Mouse (Mus musculus) intestine, postnatal 0 days (tissue): ENCODE measurements around the gene Ripply1. TPM values are rescaled to one million over a fixed set of nuclear protein-coding genes. Genes with fewer than 3 reads are reported as not detected.

Experiments
- ATAC-seq: fragments of 200-750 bp; cut with Nextera tagmentation; 2 replicates; pipeline ENCODE4 v1.8.0; 2017; ENCODE audit warnings: mild to moderate bottlenecking, moderate TSS enrichment, moderate library complexity
- H3K27ac ChIP-seq: fragments of 300-500 bp; sonication (generic); 2 replicates; pipeline ENCODE4 v1.5.1; 2014; ENCODE audit warnings: mild to moderate bottlenecking, low read depth, low read length, moderate library complexity
- H3K27me3 ChIP-seq: fragments of 300-500 bp; sonication (generic); replicated peaks from 2 replicates; pipeline ENCODE4 v1.6.1; 2014; ENCODE audit warnings: low read length, mixed read lengths; ENCODE audit not compliant: control insufficient read depth, insufficient read depth
- H3K36me3 ChIP-seq: fragments of 300-500 bp; sonication (generic); 2 replicates; pipeline ENCODE4 v1.6.1; 2014; ENCODE audit warnings: mild to moderate bottlenecking, moderate library complexity; ENCODE audit not compliant: control insufficient read depth, insufficient read depth
- H3K4me1 ChIP-seq: fragments of 300-500 bp; sonication (generic); replicated peaks from 2 replicates; pipeline ENCODE4 v1.6.1; 2014; ENCODE audit warnings: antibody characterized with exemption, low read length, mixed read lengths; ENCODE audit not compliant: control insufficient read depth, insufficient read depth
- H3K4me2 ChIP-seq: fragments of 300-500 bp; sonication (generic); replicated peaks from 2 replicates; pipeline ENCODE4 v1.6.1; 2014; ENCODE audit warnings: low read depth, mild to moderate bottlenecking, moderate library complexity
- H3K4me3 ChIP-seq: fragments of 300-500 bp; sonication (generic); 2 replicates; pipeline ENCODE4 v1.5.1; 2014; ENCODE audit warnings: low read depth, low read length
- H3K9ac ChIP-seq: fragments of 300-500 bp; sonication (generic); 2 replicates; pipeline ENCODE4 v1.6.1; 2014; ENCODE audit warnings: mild to moderate bottlenecking, low read depth, low read length
- H3K9me3 ChIP-seq: fragments of 300-500 bp; sonication (generic); 2 replicates; pipeline ENCODE4 v1.6.1; 2016; ENCODE audit warnings: mixed run types; ENCODE audit not compliant: control insufficient read depth
- CTCF ChIP-seq: sonication (generic); IDR thresholded peaks from 2 replicates; pipeline ENCODE4 v1.5.1; 2016; ENCODE audit warnings: low read depth, mild to moderate bottlenecking, control low read depth, antibody characterized with exemption, moderate library complexity
- WGBS: fragments of 180-500 bp; shearing (Covaris S2); extraction: QIAGEN DNeasy Blood & Tissue Kit; methylation state at CpG from one replicate; pipeline ENCODE4 v1.1.7; 2014; 5-methylcytosine and 5-hydroxymethylcytosine counted together
- polyA plus RNA-seq: library from polyadenylated mRNA; unstranded; fragments of >200 nt; fragmentation: Nextera tagmentation; extraction: Ambion mirVana; gene quantifications from 2 replicates; pipeline ENCODE4 v1.2.1, GENCODE M21; 2015

The Ripply1 gene
- polyA plus RNA-seq, 1 experiment from 2014 or later = not detected

DNA sequence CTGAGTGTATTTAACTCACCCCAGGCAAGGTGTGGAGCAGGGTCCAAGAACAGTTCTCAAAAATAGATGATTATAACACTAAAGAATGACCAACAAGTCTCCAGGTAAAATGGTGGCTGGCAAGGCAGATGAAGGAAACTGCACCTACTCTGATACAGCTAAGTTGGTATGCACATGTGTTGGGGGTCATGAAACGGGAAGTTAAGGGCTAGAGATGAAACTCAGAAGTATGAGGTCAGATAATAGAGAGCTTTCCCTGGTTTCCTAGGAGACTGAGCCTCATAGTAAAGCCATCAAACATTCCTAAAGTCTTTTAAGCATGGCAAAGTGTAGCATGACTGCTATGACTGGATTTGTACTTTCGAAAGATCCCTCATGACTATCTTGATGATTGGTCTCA, 20.9 kb upstream of the Ripply1 start:
- no peaks in the 10 kb centered on the region for H3K27me3 ChIP-seq
- ATAC-seq = no peak
- no peaks in the 10 kb centered on the region for H3K36me3 ChIP-seq
- TF ChIP-seq CTCF = no peak
- no peak overlapping the region for H3K4me3 ChIP-seq
- H3K4me2 ChIP-seq = no peak overlapping the region
- no peak overlapping the region for H3K27ac ChIP-seq
- no peaks in the 10 kb centered on the region for H3K9me3 ChIP-seq
- no peaks in the 10 kb centered on the region for H3K4me1 ChIP-seq
- 71% methylated on average over 2 of the region's 2 CpGs for WGBS
- no peak overlapping the region for H3K9ac ChIP-seq

GRCm38 (mm10) chrX:139800406-139800878, 18.3 kb upstream of the Ripply1 start, which contains the start of gene Cldn2:
TSS of gene Cldn2 (plus strand) at chrX:139800828.
- Histone ChIP-seq H3K27ac (no peak within 1 kb of the TSS), H3K4me2 (no peak within 1 kb of the TSS), H3K4me3 (no peak within 1 kb of the TSS), H3K27me3 (no peaks in the 10 kb centered on the region), H3K9ac (no peak within 1 kb of the TSS), H3K4me1 (no peaks in the 10 kb centered on the region), H3K36me3 (no peaks in the 10 kb centered on the region), H3K9me3 (no peaks in the 10 kb centered on the region)
- ATAC-seq = no peak
- 71% methylated on average over 8 of the region's 8 CpGs for WGBS
- no peak for TF ChIP-seq CTCF

DNA sequence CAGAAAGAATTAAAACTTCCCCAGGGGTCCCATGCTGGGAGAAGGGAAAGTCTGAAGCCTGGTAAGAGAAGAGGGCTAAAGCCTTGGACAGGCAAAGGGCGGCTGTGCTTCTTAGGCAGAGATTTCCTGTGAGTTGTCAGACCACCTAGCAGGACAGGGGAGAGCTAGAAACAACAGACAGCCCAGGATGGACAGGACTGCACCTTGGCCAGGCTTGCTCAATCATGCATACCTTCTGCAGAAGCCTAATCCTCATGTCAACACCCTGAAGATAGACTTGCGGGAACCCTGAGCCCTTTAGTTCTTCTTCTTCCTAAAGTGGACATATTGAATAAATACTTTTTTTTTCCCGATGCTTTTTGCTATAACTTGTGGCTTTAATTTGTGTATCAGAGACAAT, 17.8 kb upstream of the Ripply1 start:
- Histone ChIP-seq H3K27ac (no peak overlapping the region), H3K4me3 (no peak overlapping the region), H3K9me3 (no peaks in the 10 kb centered on the region), H3K27me3 (no peaks in the 10 kb centered on the region), H3K4me2 (no peak overlapping the region), H3K9ac (no peak overlapping the region), H3K4me1 (no peaks in the 10 kb centered on the region), H3K36me3 (no peaks in the 10 kb centered on the region)
- WGBS = 67% methylated on average over 3 of the region's 3 CpGs
- TF ChIP-seq CTCF = no peak
- ATAC-seq = no peak

GRCm38 (mm10) chrX:139797875-139798274, 15.7 kb upstream of the Ripply1 start:
- ATAC-seq = no peak
- Histone ChIP-seq H3K4me1 (no peaks in the 10 kb centered on the region), H3K36me3 (no peaks in the 10 kb centered on the region), H3K9ac (no peak overlapping the region), H3K4me3 (no peak overlapping the region), H3K9me3 (no peaks in the 10 kb centered on the region), H3K27ac (no peak overlapping the region), H3K4me2 (no peak overlapping the region), H3K27me3 (no peaks in the 10 kb centered on the region)
- WGBS = 62% methylated on average over 9 of the region's 9 CpGs
- no peak for TF ChIP-seq CTCF

GRCm38 (mm10) chrX:139796037-139796436, 13.9 kb upstream of the Ripply1 start:
- H3K9me3 ChIP-seq = no peaks in the 10 kb centered on the region
- 91% methylated on average over 6 of the region's 6 CpGs for WGBS
- H3K27ac ChIP-seq = no peak overlapping the region

GRCm38 (mm10) chrX:139794072-139794845, 12.1 kb upstream of the Ripply1 start:
- peak; percentile 74 for ATAC-seq
- no peaks in the 10 kb centered on the region for H3K4me1 ChIP-seq
- H3K27ac ChIP-seq = no peak overlapping the region
- no peaks in the 10 kb centered on the region for H3K9me3 ChIP-seq
- no peak overlapping the region for H3K4me3 ChIP-seq
- no peak overlapping the region for H3K4me2 ChIP-seq
- no peaks in the 10 kb centered on the region for H3K36me3 ChIP-seq
- 46% methylated on average over 7 of the region's 7 CpGs for WGBS
- no peaks in the 10 kb centered on the region for H3K27me3 ChIP-seq
- H3K9ac ChIP-seq = no peak overlapping the region
- no peak for TF ChIP-seq CTCF

More at GRCm38 (mm10) chrX:139796037-139796436, 13.9 kb upstream of the Ripply1 start:
- Histone ChIP-seq H3K27me3 (no peaks in the 10 kb centered on the region), H3K36me3 (no peaks in the 10 kb centered on the region), H3K4me2 (no peak overlapping the region), H3K4me1 (no peaks in the 10 kb centered on the region), H3K9ac (no peak overlapping the region), H3K4me3 (no peak overlapping the region)
- no peak for ATAC-seq
- no peak for TF ChIP-seq CTCF
